Mouse (Mus musculus) erythroblast, embryonic 14.5 days (primary cell): ENCODE data around the gene Sema4b.

Experiments
- GATA1 ChIP-seq: IDR thresholded peaks from 2 replicates; pipeline ENCODE4 v1.6.1; 2012; ENCODE audit warnings: low read length, inconsistent platforms, mixed read lengths
- TAL1 ChIP-seq: IDR thresholded peaks from 3 replicates; pipeline ENCODE4 v1.6.1; 2012; ENCODE audit warnings: low read length, inconsistent platforms, mixed read lengths

DNA sequence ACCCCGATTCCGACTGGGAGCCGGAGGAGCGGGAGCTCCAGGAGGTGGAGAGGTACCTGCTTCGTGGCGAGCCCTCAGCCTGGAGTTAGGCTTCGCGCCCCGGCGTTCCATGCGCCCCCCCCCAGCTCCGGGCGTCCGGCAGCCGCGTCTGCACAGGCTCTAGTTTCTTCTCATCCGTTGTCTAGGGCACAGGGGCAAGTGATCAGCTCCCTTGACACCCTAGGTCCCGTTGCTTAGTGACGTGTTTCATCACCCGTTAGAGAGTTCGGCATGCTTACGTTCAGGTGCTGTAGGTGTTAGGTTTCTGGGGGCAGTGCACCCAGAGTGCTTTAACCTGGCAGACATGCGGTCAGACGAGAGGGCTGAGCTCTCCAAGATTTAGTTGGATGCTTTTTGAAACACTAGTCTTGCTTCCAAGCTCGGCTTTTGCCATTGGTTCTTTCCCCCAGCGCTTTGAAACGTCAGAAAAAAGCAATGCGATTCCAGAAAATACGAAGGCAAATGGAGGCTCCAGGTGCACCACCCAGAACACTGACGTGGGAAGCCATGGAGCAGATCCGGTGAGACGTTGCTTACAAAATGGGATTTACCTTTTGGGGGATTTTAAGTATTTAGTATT is 74.8 kb downstream of the Sema4b start:
- TF ChIP-seq GATA1, result no peak
- TF ChIP-seq TAL1, result no peak
